Mouse (Mus musculus): ENCODE results near the gene Pth2. TPM values are rescaled to one million over a fixed set of nuclear protein-coding genes. Genes with fewer than 3 reads are reported as not detected.

Gene Pth2
- polyA plus RNA-seq (2017; shearing (Covaris generic)), result not detected

DNA sequence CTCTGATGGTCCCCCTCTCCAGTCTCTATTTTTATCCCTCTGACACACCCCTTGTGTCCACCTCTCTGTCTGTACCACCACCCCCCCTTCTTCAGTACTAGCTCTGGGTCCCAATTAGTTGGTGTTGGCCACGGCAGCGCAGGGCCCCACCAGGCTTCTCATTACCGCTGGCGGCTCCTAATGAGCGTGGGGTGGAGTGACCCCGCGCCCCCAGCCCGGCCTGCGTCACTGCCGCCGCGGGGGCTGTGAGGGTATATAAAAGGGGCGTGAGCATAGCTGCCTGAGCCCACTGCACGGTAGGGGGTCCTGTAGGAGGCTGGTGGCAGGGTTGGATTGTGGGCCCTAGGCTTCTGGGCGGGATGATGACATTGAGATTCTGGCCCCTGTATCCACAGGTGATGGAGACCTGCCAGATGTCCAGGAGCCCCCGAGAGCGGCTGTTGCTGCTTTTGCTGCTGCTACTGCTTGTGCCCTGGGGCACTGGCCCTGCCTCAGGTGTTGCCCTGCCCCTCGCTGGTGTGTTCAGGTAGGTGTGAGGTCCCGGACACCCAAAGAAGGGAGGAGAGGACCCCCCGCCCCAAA, at the start of gene Pth2:
TSS of gene Pth2 (plus strand) at position 100 of the 582 bp plus-strand sequence.

GRCm38 (mm10) chr7:45135993-45136567, 44.7 kb upstream of the Pth2 start, which contains the start of the genes Gm45713 and Flt3l:
Gm45713 (minus strand) TSS chr7:45136231.
Flt3l (minus strand) TSS chr7:45136432.

GRCm38 (mm10) chr7:45154096-45154992, 26.5 kb upstream of the Pth2 start, which contains the start of the genes Pih1d1 and Aldh16a1:
Pih1d1 (plus strand) TSS chr7:45154303.
Aldh16a1 (minus strand) TSS chr7:45154584.

DNA sequence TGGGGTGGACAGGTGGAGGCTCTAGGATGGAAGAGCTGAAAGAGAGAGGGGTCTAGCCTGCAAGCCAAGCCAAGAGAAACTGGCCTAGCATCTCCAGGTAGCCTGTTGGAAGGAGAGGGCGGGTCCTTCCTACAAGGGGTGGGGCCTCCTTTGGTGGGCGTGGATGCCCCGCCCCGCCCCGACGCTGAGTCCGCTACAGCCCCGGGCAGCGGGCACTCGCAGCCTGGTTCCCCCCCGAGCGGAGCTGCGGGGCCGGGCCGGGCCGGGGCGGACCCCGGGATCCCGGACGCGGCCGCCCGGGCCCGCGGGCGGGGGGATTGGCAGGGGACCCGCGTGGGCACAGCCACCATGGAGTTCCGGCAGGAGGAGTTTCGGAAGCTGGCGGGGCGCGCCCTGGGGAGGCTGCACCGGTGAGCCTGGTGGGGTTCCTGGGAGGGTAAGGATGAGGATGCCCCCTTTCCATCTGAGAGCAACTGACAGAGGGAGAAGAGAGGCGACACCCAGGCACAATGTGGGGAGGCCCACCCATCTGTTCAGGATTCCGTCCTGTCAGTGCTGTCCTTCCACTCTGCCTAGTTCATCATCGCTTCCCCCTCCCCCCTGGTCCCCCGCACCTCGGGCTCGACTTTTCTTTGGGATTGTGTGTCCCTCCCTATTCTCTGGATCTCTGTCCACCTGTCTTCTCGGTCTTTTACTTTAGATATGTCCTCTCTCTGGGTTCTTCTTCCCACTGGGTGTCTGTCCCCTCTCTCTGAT, 16.9 kb upstream of the Pth2 start, which contains the start of gene Slc17a7:
TSS of gene Slc17a7 (plus strand) at position 215 of the 756 bp plus-strand sequence.

GRCm38 (mm10) chr7:45179469-45179868, 1.3 kb upstream of the Pth2 start, which contains the start of gene Gfy:
Gfy (minus strand) TSS chr7:45179569.

GRCm38 (mm10) chr7:45204380-45205143, 23.8 kb downstream of the Pth2 start, which contains the start of gene Ccdc155:
Ccdc155 (minus strand) TSS chr7:45204892.

DNA sequence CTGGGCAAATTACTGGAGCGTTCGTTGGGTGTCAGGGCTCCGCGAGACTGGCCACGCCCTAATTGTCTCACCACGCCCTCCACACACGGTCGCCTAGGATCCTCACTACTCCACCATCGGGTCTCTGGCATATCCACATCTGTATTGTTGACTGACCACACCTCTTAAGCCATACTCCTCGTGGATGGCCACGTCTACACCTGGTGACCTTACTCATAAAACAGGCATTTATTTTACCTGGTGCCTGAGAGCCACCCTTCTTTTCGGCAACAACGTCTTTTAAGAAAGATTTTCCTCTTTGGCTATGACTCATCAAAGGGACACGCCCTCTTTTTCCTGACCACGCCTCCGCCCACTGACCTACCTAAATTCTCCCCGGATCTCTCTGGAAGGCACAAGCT, 31.1 kb downstream of the Pth2 start, which contains the start of gene Dkkl1:
TSS of gene Dkkl1 (minus strand) at position 297 of the 401 bp plus-strand sequence.

GRCm38 (mm10) chr7:45215673-45216441, 35.1 kb downstream of the Pth2 start, which contains the start of gene Tead2:
Tead2 (plus strand) TSS chr7:45215753.

Other genes starting within 250 kb of the Pth2 start
- gene Tsks, start 237.8 kb upstream of the Pth2 start, polyA plus RNA-seq (2017; shearing (Covaris generic)), result 0.28 TPM
- 0.67 TPM for gene Cpt1c, start 206.1 kb upstream of the Pth2 start, polyA plus RNA-seq (2017; shearing (Covaris generic))
- 143 TPM for gene Prmt1, start 194.4 kb upstream of the Pth2 start, polyA plus RNA-seq (2017; shearing (Covaris generic))
- 134 TPM for gene Irf3, start 183.3 kb upstream of the Pth2 start, polyA plus RNA-seq (2017; shearing (Covaris generic))
- 13.6 TPM for gene Bcl2l12, start 182.3 kb upstream of the Pth2 start, polyA plus RNA-seq (2017; shearing (Covaris generic))
- gene Scaf1, start 164.6 kb upstream of the Pth2 start, polyA plus RNA-seq (2017; shearing (Covaris generic)), result 22.3 TPM
- gene Rras, start 163.0 kb upstream of the Pth2 start, polyA plus RNA-seq (2017; shearing (Covaris generic)), result 25.1 TPM
- 1.0 TPM for gene Prr12, start 128.1 kb upstream of the Pth2 start, polyA plus RNA-seq (2017; shearing (Covaris generic))
- gene Nosip, start 118.6 kb upstream of the Pth2 start, polyA plus RNA-seq (2017; shearing (Covaris generic)), result 78.5 TPM
- gene Prrg2, start 118.3 kb upstream of the Pth2 start, polyA plus RNA-seq (2017; shearing (Covaris generic)), result 1.6 TPM
- gene Rcn3, start 88.8 kb upstream of the Pth2 start, polyA plus RNA-seq (2017; shearing (Covaris generic)), result 5.5 TPM
- gene Fcgrt, start 77.1 kb upstream of the Pth2 start, polyA plus RNA-seq (2017; shearing (Covaris generic)), result 6.4 TPM
- 1,883 TPM for gene Rps11, start 56.6 kb upstream of the Pth2 start, polyA plus RNA-seq (2017; shearing (Covaris generic))
- 3,183 TPM for gene Rpl13a, start 52.2 kb upstream of the Pth2 start, polyA plus RNA-seq (2017; shearing (Covaris generic))
- not detected for gene Gm45713, start 44.8 kb upstream of the Pth2 start, polyA plus RNA-seq (2017; shearing (Covaris generic))
- 165 TPM for gene Flt3l, start 44.6 kb upstream of the Pth2 start, polyA plus RNA-seq (2017; shearing (Covaris generic))
- 28.2 TPM for gene Pih1d1, start 26.7 kb upstream of the Pth2 start, polyA plus RNA-seq (2017; shearing (Covaris generic))
- 36.2 TPM for gene Aldh16a1, start 26.4 kb upstream of the Pth2 start, polyA plus RNA-seq (2017; shearing (Covaris generic))
- gene Slc17a7, start 17.0 kb upstream of the Pth2 start, polyA plus RNA-seq (2017; shearing (Covaris generic)), result not detected
- not detected for gene Gfy, start 1.4 kb upstream of the Pth2 start, polyA plus RNA-seq (2017; shearing (Covaris generic))
- 0.95 TPM for gene Ccdc155, start 23.9 kb downstream of the Pth2 start, polyA plus RNA-seq (2017; shearing (Covaris generic))
- gene Dkkl1, start 31.2 kb downstream of the Pth2 start, polyA plus RNA-seq (2017; shearing (Covaris generic)), result 66.4 TPM
- 1.7 TPM for gene Tead2, start 34.8 kb downstream of the Pth2 start, polyA plus RNA-seq (2017; shearing (Covaris generic))
- gene Cd37, start 58.1 kb downstream of the Pth2 start, polyA plus RNA-seq (2017; shearing (Covaris generic)), result 386 TPM
- not detected for gene Slc6a16, start 60.1 kb downstream of the Pth2 start, polyA plus RNA-seq (2017; shearing (Covaris generic))
- 0.93 TPM for gene Slc6a21, start 96.5 kb downstream of the Pth2 start, polyA plus RNA-seq (2017; shearing (Covaris generic))
- gene Trpm4, start 152.8 kb downstream of the Pth2 start, polyA plus RNA-seq (2017; shearing (Covaris generic)), result 5.0 TPM
- not detected for gene Hrc, start 154.3 kb downstream of the Pth2 start, polyA plus RNA-seq (2017; shearing (Covaris generic))
- gene Ppfia3, start 186.0 kb downstream of the Pth2 start, polyA plus RNA-seq (2017; shearing (Covaris generic)), result 0.12 TPM
- not detected for gene Lin7b, start 189.6 kb downstream of the Pth2 start, polyA plus RNA-seq (2017; shearing (Covaris generic))
- gene Snrnp70, start 214.7 kb downstream of the Pth2 start, polyA plus RNA-seq (2017; shearing (Covaris generic)), result 211 TPM
- gene Kcna7, start 224.7 kb downstream of the Pth2 start, polyA plus RNA-seq (2017; shearing (Covaris generic)), result not detected
- 0.60 TPM for gene Ntf5, start 232.7 kb downstream of the Pth2 start, polyA plus RNA-seq (2017; shearing (Covaris generic))
- gene Lhb, start 239.8 kb downstream of the Pth2 start, polyA plus RNA-seq (2017; shearing (Covaris generic)), result not detected

All from effector memory CD4-positive, alpha-beta T cell, adult 7 months (primary cell).